Mouse (Mus musculus) heart, embryonic 13.5 days (tissue): ENCODE measurements around the gene B230118H07Rik. TPM values are rescaled to one million over a fixed set of nuclear protein-coding genes. Genes with fewer than 3 reads are reported as not detected.
A peak's percentile ranks its signal among the peaks of the same experiment; 100 is the strongest.

Source experiments
- ATAC-seq: fragments of 200-750 bp; cut with Nextera tagmentation; 2 replicates; pipeline ENCODE4 v1.8.0; 2017; ENCODE audit warnings: moderate TSS enrichment; ENCODE audit not compliant: insufficient number of reproducible peaks, low FRiP score, low TSS enrichment; ENCODE audit errors: extremely low read depth
- H3K27ac ChIP-seq: fragments of 300-500 bp; sonication (generic); replicated peaks from 2 replicates; pipeline ENCODE4 v1.5.1; 2015; ENCODE audit warnings: moderate library complexity, mild to moderate bottlenecking, inconsistent platforms
- H3K27me3 ChIP-seq: fragments of 300-500 bp; sonication (generic); replicated peaks from 2 replicates; pipeline ENCODE4 v1.6.1; 2015; ENCODE audit warnings: mild to moderate bottlenecking, inconsistent platforms
- H3K36me3 ChIP-seq: fragments of 300-500 bp; sonication (generic); 2 replicates; pipeline ENCODE4 v1.6.1; 2015; ENCODE audit warnings: mild to moderate bottlenecking, inconsistent platforms
- H3K4me1 ChIP-seq: fragments of 300-500 bp; sonication (generic); 2 replicates; pipeline ENCODE4 v1.6.1; 2015; ENCODE audit warnings: inconsistent platforms
- H3K4me2 ChIP-seq: fragments of 300-500 bp; sonication (generic); 2 replicates; pipeline ENCODE4 v1.6.1; 2015; ENCODE audit warnings: inconsistent platforms, mild to moderate bottlenecking, moderate library complexity
- H3K4me3 ChIP-seq: fragments of 300-500 bp; sonication (generic); 2 replicates; pipeline ENCODE4 v1.5.1; 2015; ENCODE audit warnings: moderate library complexity, mild to moderate bottlenecking, inconsistent platforms
- H3K9ac ChIP-seq: fragments of 300-500 bp; sonication (generic); 2 replicates; pipeline ENCODE4 v1.6.1; 2015; ENCODE audit warnings: inconsistent platforms, mild to moderate bottlenecking, moderate library complexity
- H3K9me3 ChIP-seq: fragments of 300-500 bp; sonication (generic); 2 replicates; pipeline ENCODE4 v1.6.1; 2016; ENCODE audit warnings: inconsistent platforms
- WGBS: fragments of 180-500 bp; shearing (Covaris S2); methylation state at CpG from one replicate; pipeline ENCODE4 v1.1.7; 2015; ENCODE audit warnings: mixed read lengths; 5-methylcytosine and 5-hydroxymethylcytosine counted together
- polyA plus RNA-seq: library from polyadenylated mRNA; unstranded; fragments of >200 nt; fragmentation: Nextera tagmentation; extraction: Ambion mirVana; gene quantifications from 2 replicates; pipeline ENCODE4 v1.2.1, GENCODE M21; 2015

The B230118H07Rik gene
- polyA plus RNA-seq, 1 experiment from 2014 or later, result 49.1 TPM

DNA sequence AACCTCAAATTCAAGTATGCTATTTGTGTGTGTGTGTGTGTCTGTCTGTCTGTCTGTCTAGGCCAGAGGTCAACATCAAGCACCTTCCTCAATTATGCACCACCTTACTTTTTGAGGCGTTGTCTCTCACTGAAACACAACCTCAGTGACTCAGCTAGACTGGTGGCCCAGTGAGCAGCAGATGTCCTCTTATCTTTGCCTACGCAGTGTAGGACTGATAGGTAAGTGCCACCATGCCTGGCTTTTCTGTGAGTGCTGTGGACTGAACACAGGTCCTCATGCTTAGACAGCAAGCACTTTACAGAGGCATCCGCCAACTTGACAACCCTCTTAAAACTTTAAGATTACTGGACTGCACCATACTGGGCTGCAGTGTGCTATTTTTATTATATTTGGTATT is 19.4 kb upstream of the B230118H07Rik start:
- WGBS, result 59% methylated on average over 3 of the region's 3 CpGs
- H3K4me1 ChIP-seq, result no peaks in the 10 kb centered on the region
- H3K9ac ChIP-seq, result no peak overlapping the region
- no peak overlapping the region for H3K27ac ChIP-seq
- no peak for ATAC-seq
- H3K4me3 ChIP-seq, result no peak overlapping the region
- no peaks in the 10 kb centered on the region for H3K9me3 ChIP-seq
- peaks cover 20% of the 10 kb centered on the region for H3K27me3 ChIP-seq
- no peak overlapping the region for H3K4me2 ChIP-seq
- H3K36me3 ChIP-seq, result no peaks in the 10 kb centered on the region

DNA sequence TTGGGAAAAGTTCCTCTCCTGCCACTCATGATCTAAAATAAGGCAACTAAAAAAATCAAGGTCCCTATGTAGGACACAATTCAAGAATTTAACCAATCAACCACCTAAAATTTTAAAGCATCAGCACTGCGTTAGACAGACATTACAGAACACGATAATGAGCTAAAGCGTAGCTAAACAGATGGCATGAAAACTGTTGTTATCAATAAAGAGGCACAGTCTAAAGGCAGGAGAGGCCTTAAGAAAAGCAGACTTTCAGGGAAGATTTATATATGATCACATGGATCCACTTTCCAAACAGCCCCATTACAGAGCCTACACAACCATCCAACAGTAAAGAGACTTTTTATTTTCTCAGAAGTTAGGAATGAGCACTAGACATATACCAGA is 16.4 kb upstream of the B230118H07Rik start:
- no peaks in the 10 kb centered on the region for H3K4me1 ChIP-seq
- no peak for ATAC-seq
- H3K4me2 ChIP-seq, result no peak overlapping the region
- no peak overlapping the region for H3K9ac ChIP-seq
- H3K9me3 ChIP-seq, result no peaks in the 10 kb centered on the region
- no peak overlapping the region for H3K4me3 ChIP-seq
- no peaks in the 10 kb centered on the region for H3K36me3 ChIP-seq
- no peak overlapping the region for H3K27ac ChIP-seq
- 85% methylated on average over 3 of the region's 3 CpGs for WGBS
- no peaks in the 10 kb centered on the region for H3K27me3 ChIP-seq

DNA sequence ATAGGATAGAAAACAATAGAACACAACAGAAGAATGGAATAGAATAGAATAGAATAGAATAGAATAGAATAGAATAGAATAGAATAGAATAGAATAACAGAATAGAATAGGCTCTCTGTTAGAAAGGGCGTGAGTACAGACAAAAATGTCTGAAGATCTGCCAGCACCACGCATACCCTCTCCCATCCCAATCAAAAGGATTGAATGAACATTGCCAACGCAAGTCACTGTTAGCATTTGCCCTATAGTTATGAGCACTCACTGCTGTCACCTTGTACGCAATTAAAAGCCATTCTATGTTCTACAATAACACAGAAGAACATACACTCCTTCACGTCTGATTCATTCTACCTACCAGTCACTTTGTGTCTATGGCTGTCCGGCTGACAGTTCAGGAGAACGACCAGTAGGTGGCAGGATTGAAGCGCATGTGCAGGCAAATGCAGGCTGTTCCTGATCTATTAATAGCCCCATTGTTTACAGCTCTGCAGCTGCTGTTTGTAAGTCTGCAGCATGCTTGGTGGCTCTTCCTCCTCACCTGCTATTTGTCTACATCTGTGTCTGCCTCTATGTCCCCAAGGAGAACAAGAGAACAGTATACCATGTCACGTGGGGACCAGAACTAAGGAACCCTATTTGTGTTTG is 15.8 kb upstream of the B230118H07Rik start:
- no peak overlapping the region for H3K9ac ChIP-seq
- no peak for ATAC-seq
- WGBS, result 20% methylated on average over 9 of the region's 9 CpGs
- H3K4me3 ChIP-seq, result no peak overlapping the region
- H3K27ac ChIP-seq, result no peak overlapping the region
- H3K27me3 ChIP-seq, result no peaks in the 10 kb centered on the region
- H3K9me3 ChIP-seq, result no peaks in the 10 kb centered on the region
- no peaks in the 10 kb centered on the region for H3K4me1 ChIP-seq
- H3K36me3 ChIP-seq, result no peaks in the 10 kb centered on the region
- H3K4me2 ChIP-seq, result no peak overlapping the region

DNA sequence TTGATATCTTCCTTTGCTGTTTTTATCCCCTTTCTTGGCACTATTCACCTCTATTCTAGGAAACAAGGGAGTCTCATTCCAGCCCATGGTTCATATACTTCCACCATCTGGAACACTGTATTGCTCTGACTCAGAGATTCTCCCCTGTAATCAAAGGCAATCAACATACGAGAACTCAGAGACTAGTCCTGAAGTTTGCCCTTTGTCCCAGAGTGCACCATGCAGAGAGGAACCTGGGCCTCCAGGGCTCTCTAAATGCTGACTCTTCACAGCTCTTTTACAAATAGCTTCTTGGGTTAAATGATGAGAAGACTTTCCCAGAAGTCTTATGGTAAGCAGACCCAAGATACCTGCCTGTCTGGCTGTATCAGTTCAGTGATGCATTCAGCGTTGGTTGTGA is 11.2 kb upstream of the B230118H07Rik start:
- ATAC-seq, result no peak

DNA sequence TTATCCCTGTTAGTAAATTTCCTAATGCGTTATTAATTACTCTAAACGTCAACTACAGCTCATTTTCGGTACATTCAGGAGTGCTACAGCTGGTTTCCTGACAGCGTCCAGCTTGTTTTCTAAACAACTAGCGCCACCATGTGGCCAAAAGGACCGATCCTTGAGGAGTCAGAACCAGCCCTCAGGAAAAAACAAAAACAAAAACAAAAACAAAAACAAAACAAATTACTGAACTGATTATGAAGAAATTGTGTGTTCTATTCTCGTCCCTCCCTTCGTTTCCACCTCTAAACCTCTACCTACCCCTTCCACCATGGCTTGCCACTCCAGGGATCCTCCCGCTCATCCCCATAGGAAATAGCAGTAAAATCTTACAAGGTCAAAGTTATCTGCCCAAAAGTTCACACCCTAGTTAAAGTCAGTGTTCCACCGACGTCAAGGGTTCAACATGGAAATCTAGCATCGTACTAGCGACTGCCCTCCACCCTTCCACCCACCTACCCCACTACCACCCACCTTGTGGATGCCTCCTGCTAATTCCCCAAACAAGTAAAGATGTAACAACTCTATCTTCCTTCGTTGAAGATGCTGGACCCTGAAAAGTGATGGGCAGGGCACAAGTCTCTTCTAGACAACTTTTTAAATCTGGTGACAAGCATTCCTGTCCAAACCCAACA is 3.7 kb upstream of the B230118H07Rik start:
- Histone ChIP-seq H3K36me3 (no peaks in the 10 kb centered on the region), H3K9ac (peak overlapping the region; percentile 67), H3K4me1 (0 out of 2 replicates have a peak, but pooled peaks cover 3% of the 10 kb centered on the region), H3K4me2 (peak overlapping the region; percentile 76), H3K27ac (no peak overlapping the region), H3K4me3 (peak overlapping the region; percentile 47), H3K9me3 (no peaks in the 10 kb centered on the region), H3K27me3 (peaks cover 12% of the 10 kb centered on the region)
- WGBS, result 18% methylated on average over 14 of the region's 14 CpGs
- no peak for ATAC-seq

More for the DNA sequence above, 11.2 kb upstream of the B230118H07Rik start:
- WGBS, result 59% methylated on average over 2 of the region's 2 CpGs
- no peaks in the 10 kb centered on the region for H3K4me1 ChIP-seq
- no peaks in the 10 kb centered on the region for H3K9me3 ChIP-seq
- H3K9ac ChIP-seq, result no peak overlapping the region
- H3K4me3 ChIP-seq, result no peak overlapping the region
- H3K4me2 ChIP-seq, result no peak overlapping the region
- no peaks in the 10 kb centered on the region for H3K36me3 ChIP-seq
- H3K27me3 ChIP-seq, result peaks cover 1% of the 10 kb centered on the region
- no peak overlapping the region for H3K27ac ChIP-seq

DNA sequence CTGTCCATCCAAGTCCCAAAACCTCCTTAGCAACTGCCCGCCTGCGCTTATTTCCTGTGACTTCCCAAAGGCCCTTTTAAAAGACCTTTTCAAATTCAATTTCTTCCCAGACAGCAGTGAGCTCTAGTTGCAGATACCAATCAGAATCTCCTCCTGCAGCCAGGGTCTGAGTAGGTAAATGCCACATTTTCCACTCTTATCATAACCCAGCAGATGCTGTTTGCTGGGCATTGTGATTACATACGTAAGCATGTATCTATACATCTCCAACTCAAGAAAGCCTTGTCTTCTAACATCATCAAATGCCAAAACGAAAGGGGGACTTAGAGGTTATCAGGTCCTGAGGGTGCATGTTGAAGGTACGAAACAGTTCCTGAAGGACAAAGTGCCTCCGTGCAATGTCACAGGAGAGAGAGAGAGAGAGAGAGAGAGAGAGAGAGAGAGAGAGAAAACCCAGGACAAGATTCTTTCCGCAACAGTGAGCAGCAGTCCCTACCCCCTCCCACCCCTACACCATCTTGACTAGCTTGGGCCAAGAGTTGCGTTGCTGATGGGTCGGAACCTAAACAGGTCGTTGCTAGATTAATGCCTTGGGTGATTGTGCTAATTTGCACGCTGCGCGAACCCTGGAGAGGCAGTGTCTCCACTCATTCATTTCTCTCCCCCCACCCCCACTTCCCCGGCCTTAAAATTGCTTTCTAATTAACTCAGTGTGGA is 3.0 kb upstream of the B230118H07Rik start:
- Histone ChIP-seq H3K9me3 (no peaks in the 10 kb centered on the region), H3K4me2 (peak overlapping the region; percentile 76), H3K4me3 (peak overlapping the region; percentile 47), H3K27me3 (peaks cover 12% of the 10 kb centered on the region), H3K4me1 (0 out of 2 replicates have a peak, but pooled peaks cover 3% of the 10 kb centered on the region), H3K36me3 (no peaks in the 10 kb centered on the region), H3K9ac (peak overlapping the region; percentile 67), H3K27ac (no peak overlapping the region)
- 33% methylated on average over 14 of the region's 14 CpGs for WGBS
- ATAC-seq, result no peak

DNA sequence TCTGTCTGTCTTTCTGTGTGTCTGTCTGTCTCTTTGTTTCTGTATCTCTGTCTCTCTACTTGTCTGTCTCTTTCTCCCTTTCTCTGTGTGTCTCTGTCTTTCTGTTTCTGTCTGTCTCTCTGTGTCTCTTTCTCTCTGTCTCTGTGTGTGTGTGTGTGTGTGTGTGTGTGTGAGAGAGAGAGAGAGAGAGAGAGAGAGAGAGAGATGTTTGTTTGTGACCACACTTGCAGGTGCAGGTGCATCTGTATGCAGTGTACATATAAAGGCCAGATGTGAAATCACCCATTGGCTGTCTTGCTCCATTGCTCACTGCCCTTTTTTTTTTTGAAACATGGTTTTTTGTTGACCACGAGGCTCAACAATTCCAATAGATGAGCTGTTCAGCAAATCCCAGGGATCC is 1.1 kb upstream of the B230118H07Rik start:
- Histone ChIP-seq H3K27me3 (peaks cover 9% of the 10 kb centered on the region; the same call in 1 of the 2 replicates), H3K9ac (no peak overlapping the region), H3K27ac (no peak overlapping the region), H3K36me3 (no peaks in the 10 kb centered on the region), H3K4me3 (no peak overlapping the region), H3K9me3 (no peaks in the 10 kb centered on the region), H3K4me2 (no peak overlapping the region), H3K4me1 (0 out of 2 replicates have a peak, but pooled peaks cover 3% of the 10 kb centered on the region)
- no peak for ATAC-seq
- 39% methylated on average over 1 of the region's 1 CpGs for WGBS

DNA sequence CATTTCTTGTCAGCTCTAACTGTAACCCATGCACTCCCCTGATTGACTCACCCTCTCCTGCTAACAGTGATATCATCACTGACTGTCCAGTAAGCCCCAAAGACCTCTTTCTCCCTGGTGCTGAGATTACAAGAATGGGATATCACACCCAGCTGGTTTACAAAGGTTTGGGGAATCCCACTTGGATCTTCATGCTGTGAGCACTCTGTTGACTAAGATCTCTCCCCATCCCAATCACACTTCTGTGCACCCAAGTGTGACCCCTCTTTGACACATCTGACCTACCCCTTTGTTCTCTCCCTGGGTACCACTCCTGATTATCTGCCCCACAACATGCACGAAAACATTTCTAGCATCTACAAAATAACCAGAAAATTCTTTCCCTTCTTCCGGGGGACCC is 971 bp downstream of the B230118H07Rik start:
- Histone ChIP-seq H3K4me1 (0 out of 2 replicates have a peak, but pooled peaks cover 3% of the 10 kb centered on the region), H3K27ac (no peak overlapping the region), H3K4me2 (no peak overlapping the region), H3K27me3 (no peaks in the 10 kb centered on the region; the same call in 1 of the 2 replicates), H3K36me3 (no peaks in the 10 kb centered on the region), H3K9ac (no peak overlapping the region), H3K9me3 (no peaks in the 10 kb centered on the region), H3K4me3 (no peak overlapping the region)
- 69% methylated on average over 2 of the region's 2 CpGs for WGBS
- ATAC-seq, result no peak

DNA sequence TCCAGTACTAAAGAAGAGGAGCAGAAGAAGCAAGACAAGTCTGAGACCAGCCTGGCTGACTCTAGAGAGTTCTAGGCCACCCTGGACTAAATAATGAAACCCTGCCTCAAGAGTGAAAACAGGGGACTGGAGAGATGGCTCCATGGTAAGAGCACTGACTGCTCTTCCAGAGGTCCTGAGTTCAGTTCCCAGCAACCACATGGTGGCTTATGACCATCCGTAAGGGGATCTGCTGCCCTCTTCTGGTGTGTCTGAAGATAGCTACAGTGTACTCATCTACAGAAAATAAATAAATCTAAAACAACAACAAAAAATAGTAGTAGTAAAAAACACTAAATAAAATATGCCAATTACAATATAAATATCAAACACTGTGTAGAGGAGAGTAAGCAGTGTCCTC is 3.5 kb downstream of the B230118H07Rik start:
- Histone ChIP-seq H3K27me3 (no peaks in the 10 kb centered on the region; the same call in 1 of the 2 replicates), H3K4me2 (no peak overlapping the region), H3K9me3 (no peaks in the 10 kb centered on the region), H3K4me1 (0 out of 2 replicates have a peak, but pooled peaks cover 3% of the 10 kb centered on the region), H3K9ac (no peak overlapping the region), H3K27ac (no peak overlapping the region), H3K4me3 (no peak overlapping the region), H3K36me3 (no peaks in the 10 kb centered on the region)
- ATAC-seq, result no peak
- WGBS, result 84% methylated on average over 1 of the region's 1 CpGs

DNA sequence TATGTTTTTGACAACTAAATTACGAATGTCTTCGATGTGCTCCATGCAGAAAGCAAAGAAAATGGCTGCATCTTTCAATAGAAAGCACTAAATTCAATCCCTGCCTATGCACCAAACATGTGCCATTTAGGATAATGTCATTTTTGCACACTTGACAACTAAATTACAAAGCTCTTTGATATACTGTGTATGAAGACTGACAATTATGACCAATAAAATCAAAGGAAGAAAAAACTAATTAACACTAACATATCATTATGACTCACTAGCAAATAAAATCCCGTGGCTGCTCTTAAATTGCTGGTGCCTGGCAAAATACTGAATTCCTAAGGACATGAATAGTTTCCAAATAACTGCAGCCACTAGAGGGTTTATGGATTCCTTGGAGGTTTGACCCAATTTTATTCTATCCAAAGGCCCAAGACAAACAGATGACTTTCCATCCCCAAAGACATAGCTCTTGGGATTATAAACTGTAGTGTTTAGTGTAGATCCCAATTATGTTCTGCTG is 9.4 kb downstream of the B230118H07Rik start:
- no peak overlapping the region for H3K4me3 ChIP-seq
- 71% methylated on average over 3 of the region's 3 CpGs for WGBS
- H3K9me3 ChIP-seq, result no peaks in the 10 kb centered on the region
- no peaks in the 10 kb centered on the region for H3K4me1 ChIP-seq
- ATAC-seq, result no peak
- no peak overlapping the region for H3K9ac ChIP-seq
- no peak overlapping the region for H3K4me2 ChIP-seq
- H3K27ac ChIP-seq, result no peak overlapping the region
- no peaks in the 10 kb centered on the region for H3K36me3 ChIP-seq
- no peaks in the 10 kb centered on the region for H3K27me3 ChIP-seq
